Mouse (Mus musculus) right cerebral cortex, postnatal 4 days (tissue): ENCODE results near the gene Cnot1.
"Not testable (repeated sequence)": the region's sequence is repeated elsewhere in the genome, so short reads cannot be mapped to it uniquely, and the experiment has no call there.

Source experiments
- DNase-seq: peaks from one replicate; pipeline ENCODE4 v3.0.0-alpha.2; 2022

The Cnot1 gene

GRCm38 (mm10) chr8:95807331-95807843 is at the start of gene Cnot1:
Gene Cnot1 (minus strand): TSS chr8:95807464.
- peak; percentile 92 for DNase-seq

- DNase-seq, result no peak
These were observed 46.9 kb upstream of the Cnot1 start for GRCm38 (mm10) chr8:95854174-95854573.

- DNase-seq, result peak; percentile 60
These were observed 46.0 kb upstream of the Cnot1 start, which contains the start of gene Slc38a7 for GRCm38 (mm10) chr8:95853102-95853843. Gene Slc38a7 (minus strand): TSS chr8:95853539.

GRCm38 (mm10) chr8:95852290-95852689 is 45.0 kb upstream of the Cnot1 start:
- no peak for DNase-seq

GRCm38 (mm10) chr8:95850326-95850725 is 43.1 kb upstream of the Cnot1 start:
- no peak for DNase-seq

- DNase-seq, result no peak
These were observed 41.6 kb upstream of the Cnot1 start for GRCm38 (mm10) chr8:95848734-95849464.

- no peak for DNase-seq
These were observed 40.8 kb upstream of the Cnot1 start for GRCm38 (mm10) chr8:95848061-95848551.

- no peak for DNase-seq
These were observed 37.8 kb upstream of the Cnot1 start for GRCm38 (mm10) chr8:95845026-95845425.

- no peak for DNase-seq
These were observed 36.7 kb upstream of the Cnot1 start for GRCm38 (mm10) chr8:95843968-95844367.

GRCm38 (mm10) chr8:95841436-95841835 is 34.2 kb upstream of the Cnot1 start:
- DNase-seq, result no peak

GRCm38 (mm10) chr8:95839289-95839688 is 32.0 kb upstream of the Cnot1 start:
- DNase-seq, result no peak

GRCm38 (mm10) chr8:95837266-95837665 is 30.0 kb upstream of the Cnot1 start:
- DNase-seq, result no peak

GRCm38 (mm10) chr8:95835891-95836290 is 28.6 kb upstream of the Cnot1 start:
- DNase-seq, result no peak

GRCm38 (mm10) chr8:95833435-95833984 is 26.2 kb upstream of the Cnot1 start:
- peak; percentile 17 for DNase-seq

GRCm38 (mm10) chr8:95832603-95833434 is 25.6 kb upstream of the Cnot1 start:
- DNase-seq, result peak; percentile 79

- DNase-seq, result no peak
These were observed 22.9 kb upstream of the Cnot1 start for GRCm38 (mm10) chr8:95830144-95830543.

GRCm38 (mm10) chr8:95825162-95825561 is 17.9 kb upstream of the Cnot1 start, which contains the start of gene Sap18b:
Gene Sap18b (plus strand): TSS chr8:95825346.
- not testable (repeated sequence) for DNase-seq

- no peak for DNase-seq
These were observed 15.4 kb upstream of the Cnot1 start for GRCm38 (mm10) chr8:95822699-95823098.

GRCm38 (mm10) chr8:95822096-95822495 is 14.8 kb upstream of the Cnot1 start:
- no peak for DNase-seq

GRCm38 (mm10) chr8:95821266-95821665 is 14.0 kb upstream of the Cnot1 start:
- no peak for DNase-seq

GRCm38 (mm10) chr8:95818211-95818610 is 10.9 kb upstream of the Cnot1 start:
- DNase-seq, result no peak

- DNase-seq, result no peak
These were observed 10.3 kb upstream of the Cnot1 start for GRCm38 (mm10) chr8:95817597-95817996.
